Mouse (Mus musculus): ENCODE measurements at regions not wholly inside any gene's neighbourhood (a gene's known extent, or its start where the extent isn't known, plus 50 kb on each side); places are given as distances from the start of the nearest gene placed in this dataset.

GRCm38 (mm10) chr15:62952487-62953214 is 892.3 kb downstream of the Gsdmc2 start:
- TF ChIP-seq POLR2A (IDR thresholded peaks at IDR 0.05; ENCODE audit: control insufficient read depth, low read depth, low read length) = no peak
- no peak for TF ChIP-seq CTCF (IDR thresholded peaks at IDR 0.05; ENCODE audit: control insufficient read depth, insufficient read depth, insufficient replicate concordance, low read depth, low read length)

Measured in testis, adult 2 months (tissue).